Mouse (Mus musculus) T-helper 1 cell (primary cell): ENCODE measurements around the gene Pear1.
"Not testable (repeated sequence)": the region's sequence is repeated elsewhere in the genome, so short reads cannot be mapped to it uniquely, and the experiment has no call there.

ENCODE experiments used
- in situ Hi-C: fragments of 300-600 bp; cut with MboI, MseI; formaldehyde crosslinking; loops from one replicate; pipeline ENCODE4 v1.15.1; 2025; ENCODE audit warnings: high pct_unique_total_duplicates

The Pear1 gene

GRCm38 (mm10) chr3:87824206-87824605 lies at the start of gene Pear1:
Gene Pear1, minus strand, starts transcription at chr3:87824306.
- in situ Hi-C loops, result not testable (repeated sequence)

DNA sequence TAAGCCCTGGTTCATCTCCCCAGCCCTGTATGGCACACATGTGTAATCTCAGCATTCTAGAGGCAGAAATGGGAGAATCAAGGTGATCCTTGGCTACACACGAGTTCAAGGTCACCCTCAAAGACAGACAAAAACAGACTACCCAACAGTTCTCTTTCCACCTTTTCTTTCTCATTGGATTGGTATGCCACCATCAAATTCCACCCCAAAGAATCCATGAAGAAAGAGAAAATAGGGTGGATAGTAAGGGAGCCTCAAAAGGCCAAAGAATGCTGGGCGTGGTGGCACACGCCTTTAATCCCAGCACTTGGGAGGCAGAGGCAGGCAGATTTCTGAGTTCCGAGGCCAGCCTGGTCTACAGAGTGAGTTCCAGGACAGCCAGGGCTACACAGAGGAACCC lies 40.0 kb upstream of the Pear1 start:
- in situ Hi-C loops, result not testable (repeated sequence)

- in situ Hi-C loops, result no loop called here
These were observed 35.7 kb upstream of the Pear1 start for GRCm38 (mm10) chr3:87859813-87860212.

DNA sequence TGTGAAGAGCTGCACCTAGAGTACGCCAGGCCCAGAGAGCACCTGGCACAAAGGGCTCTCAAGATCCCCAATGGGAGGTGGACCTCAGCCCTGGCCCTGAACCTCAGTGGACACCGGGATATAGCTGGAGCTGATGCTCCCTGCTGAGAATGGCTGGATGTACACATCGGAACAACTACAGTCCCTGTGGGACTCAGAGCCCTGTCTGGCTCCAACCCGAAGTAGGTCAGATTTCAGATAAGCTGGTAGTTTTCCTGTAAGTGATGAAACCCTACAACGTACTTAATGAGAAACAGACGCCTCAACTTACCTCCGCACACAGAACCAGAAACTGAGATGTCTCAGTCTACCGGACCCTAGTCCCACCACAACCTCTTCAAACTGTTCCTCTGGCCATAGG lies 33.6 kb upstream of the Pear1 start:
- in situ Hi-C loops, result no loop called here

- in situ Hi-C loops, result no loop called here
These were observed 31.8 kb upstream of the Pear1 start for GRCm38 (mm10) chr3:87855936-87856335.

DNA sequence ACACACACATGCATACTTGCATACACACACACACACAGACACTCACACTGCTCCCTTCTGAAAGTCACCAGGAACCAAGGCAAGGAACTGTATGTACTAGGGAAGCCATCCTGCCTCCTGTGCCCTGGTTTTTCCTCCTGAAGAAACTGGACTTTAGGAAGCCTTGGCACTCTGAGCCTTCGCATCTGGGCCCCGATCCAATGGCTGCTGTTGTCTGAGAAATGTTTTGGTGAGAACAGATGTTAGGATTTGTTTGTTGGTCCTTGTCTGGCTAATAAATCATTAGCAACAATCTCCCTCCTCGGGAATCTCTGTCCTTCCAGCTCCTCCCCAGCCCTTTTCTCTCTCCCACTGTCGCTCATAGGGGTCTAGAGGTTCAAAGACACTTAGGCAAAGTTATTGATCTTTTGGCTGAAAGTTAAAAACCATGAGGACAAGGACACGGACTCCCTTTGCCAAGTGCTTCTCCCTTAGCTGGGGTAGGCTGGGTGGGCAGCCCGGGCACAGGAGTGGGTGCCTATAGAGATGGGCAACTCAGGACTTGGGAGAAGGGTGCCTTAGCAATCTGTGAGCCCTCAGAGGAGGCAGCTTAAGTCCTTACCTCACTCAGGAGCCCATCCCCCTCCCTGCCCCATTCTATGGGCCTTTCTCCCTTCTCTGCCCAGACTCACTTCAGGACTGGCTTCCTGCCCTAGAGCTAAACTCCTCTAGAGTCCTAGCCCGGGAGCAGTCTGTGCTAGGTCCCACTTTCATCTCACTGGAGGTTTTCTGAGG lies 30.9 kb upstream of the Pear1 start:
- in situ Hi-C loops, result no loop called here

GRCm38 (mm10) chr3:87849117-87849516 lies 25.0 kb upstream of the Pear1 start:
- in situ Hi-C loops, result no loop called here

DNA sequence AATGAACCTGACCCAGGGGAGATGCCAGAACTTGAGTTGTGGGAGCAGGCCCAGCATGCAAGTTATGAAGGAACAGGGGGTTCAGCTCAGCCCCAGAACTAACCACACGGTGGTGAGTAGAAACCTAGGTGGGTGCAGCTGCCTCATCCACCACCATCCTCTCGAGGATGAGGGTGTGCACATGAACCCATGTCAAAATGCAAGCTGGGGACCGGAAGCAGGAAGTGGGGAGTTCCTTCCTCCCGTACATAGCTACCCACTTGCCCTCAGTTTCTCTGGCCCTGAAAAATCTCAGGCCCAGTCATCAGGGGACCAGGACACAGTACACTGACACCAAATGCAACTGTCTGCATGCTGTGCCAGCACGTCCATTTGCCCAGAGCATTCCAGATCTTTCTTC lies 23.6 kb upstream of the Pear1 start:
- in situ Hi-C loops, result no loop called here

GRCm38 (mm10) chr3:87846650-87847110 lies 22.6 kb upstream of the Pear1 start, which contains the start of gene Sh2d2a:
Gene Sh2d2a, plus strand, starts transcription at chr3:87846755.
- in situ Hi-C loops, result no loop called here

DNA sequence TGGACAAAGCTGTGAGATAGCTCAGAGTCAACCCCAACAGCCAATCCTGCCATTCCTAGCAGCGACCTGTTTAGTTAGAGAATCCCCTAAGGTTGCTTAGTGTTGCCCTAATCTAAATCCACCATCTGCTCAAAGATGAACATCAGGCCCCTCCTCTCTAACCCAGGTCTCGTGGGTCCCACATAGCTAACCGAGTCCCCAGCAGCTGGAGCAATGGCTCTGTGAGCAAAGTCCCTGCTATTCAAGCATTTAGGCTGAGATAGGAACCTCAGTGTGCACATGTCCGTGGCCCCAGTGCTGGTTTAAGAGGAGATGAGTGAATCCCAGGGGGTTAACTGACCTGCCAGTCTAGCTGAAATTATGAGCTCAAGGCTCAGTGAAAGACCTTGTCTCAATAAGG lies 22.1 kb upstream of the Pear1 start:
- in situ Hi-C loops, result no loop called here

DNA sequence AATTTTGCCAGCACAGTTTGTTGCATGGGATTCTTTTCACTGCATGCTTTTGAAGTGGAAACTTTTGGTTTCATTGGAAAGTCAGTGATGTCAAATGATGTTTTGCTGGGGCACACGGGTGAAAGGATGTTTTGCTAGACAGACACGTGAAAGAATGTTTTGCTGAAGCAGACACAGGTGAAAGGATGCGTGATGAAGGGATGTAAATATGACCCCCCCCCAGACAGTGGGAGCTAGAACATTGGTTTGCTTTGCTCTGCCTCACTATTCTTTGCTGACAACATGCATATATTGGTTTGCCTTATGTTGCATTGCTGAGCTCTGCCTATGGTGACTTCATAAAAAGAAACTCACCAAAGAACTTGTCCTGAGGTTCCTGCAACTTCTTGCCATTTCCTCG lies 20.9 kb upstream of the Pear1 start:
- in situ Hi-C loops, result no loop called here

DNA sequence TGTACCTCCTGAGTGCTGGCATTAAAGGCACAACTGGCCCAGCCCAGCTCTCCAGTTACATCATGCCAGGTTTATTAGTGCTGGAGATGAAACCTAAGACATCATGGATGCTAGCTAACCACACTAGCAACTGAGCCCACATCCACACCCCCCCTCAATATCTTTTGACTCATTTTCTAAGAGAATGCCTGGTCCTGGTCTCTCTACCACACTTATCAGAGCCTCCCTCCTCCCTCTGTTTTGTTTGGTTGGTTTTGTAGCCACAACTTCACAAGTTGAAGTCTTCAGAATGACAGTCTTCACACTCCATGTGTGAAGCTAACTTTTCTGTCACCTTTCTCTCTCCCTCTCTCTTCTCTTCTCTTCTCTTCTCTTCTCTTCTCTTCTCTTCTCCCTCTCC lies 16.8 kb upstream of the Pear1 start:
- in situ Hi-C loops, result no loop called here

GRCm38 (mm10) chr3:87838622-87839021 lies 14.5 kb upstream of the Pear1 start:
- in situ Hi-C loops, result no loop called here

GRCm38 (mm10) chr3:87833482-87833881 lies 9.4 kb upstream of the Pear1 start:
- in situ Hi-C loops, result no loop called here

GRCm38 (mm10) chr3:87832109-87832859 lies 8.2 kb upstream of the Pear1 start:
- in situ Hi-C loops, result no loop called here

DNA sequence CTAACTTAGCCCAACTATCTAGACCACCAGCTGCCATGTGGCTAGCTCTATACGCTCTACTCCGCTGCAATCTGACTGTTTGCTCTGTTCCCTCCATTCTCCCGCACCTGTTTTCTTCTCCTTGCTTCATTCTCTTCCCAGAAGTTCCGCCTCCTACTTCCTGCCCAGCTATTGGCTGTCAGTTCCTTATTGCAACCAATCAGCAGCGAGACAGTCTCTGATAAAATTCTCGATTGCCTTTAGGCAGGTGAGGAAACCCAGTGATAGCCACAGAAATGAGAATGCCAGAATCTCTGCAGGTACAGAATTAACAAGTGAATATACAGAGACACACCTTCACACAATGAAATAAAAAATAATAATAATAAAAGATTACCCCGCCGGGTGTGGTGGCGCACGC lies 4.9 kb upstream of the Pear1 start:
- in situ Hi-C loops, result no loop called here

GRCm38 (mm10) chr3:87828435-87828834 lies 4.3 kb upstream of the Pear1 start:
- in situ Hi-C loops, result no loop called here

GRCm38 (mm10) chr3:87818226-87818625 lies 5.9 kb downstream of the Pear1 start:
- in situ Hi-C loops, result loop anchor here (5.0 kb wide), 1 partner anchor 51 kb away; no protein-coding TSS in a partner anchor

- in situ Hi-C loops, result loop anchor here (5.0 kb wide), 1 partner anchor 49 kb away; no protein-coding TSS in a partner anchor
These were observed 7.4 kb downstream of the Pear1 start for GRCm38 (mm10) chr3:87816646-87817093.

GRCm38 (mm10) chr3:87816166-87816565 lies 7.9 kb downstream of the Pear1 start:
- in situ Hi-C loops, result loop anchor here (5.0 kb wide), 1 partner anchor 49 kb away; no protein-coding TSS in a partner anchor

DNA sequence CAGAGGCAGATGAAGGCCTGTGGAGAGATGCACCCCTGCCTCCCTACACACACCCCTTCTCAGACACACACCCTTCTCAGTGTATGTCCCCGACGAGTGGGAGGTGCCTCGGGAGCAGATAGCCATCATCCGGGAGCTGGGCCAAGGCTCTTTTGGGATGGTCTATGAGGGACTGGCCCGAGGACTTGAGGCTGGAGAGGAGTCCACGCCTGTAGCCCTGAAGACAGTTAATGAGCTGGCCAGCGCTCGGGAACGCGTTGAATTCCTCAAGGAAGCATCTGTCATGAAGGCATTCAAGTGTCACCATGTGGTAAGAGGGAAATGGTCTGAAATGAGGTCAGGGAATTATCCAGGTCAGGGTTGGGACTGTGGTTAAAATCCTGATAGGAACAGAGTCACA lies 11.2 kb downstream of the Pear1 start:
- in situ Hi-C loops, result no loop called here

DNA sequence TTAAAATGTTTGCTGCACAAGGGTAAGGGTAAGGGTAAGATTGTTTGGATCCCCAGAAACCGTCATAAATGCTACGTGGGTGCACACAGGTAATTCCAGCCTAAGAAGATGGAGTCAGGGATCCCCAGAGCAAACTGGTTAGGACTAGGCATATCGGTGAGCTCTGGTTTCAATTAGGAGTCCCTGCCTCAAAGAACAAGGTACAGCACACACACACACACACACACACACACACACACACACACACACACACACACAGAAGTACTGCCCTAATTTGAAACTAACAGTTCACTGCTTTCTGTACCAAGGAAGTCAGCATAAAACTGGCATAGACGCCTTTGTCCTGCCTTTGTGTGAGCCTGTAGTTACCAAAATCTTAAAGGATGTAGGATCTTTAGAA lies 11.7 kb downstream of the Pear1 start:
- in situ Hi-C loops, result no loop called here

- in situ Hi-C loops, result no loop called here
These were observed 12.8 kb downstream of the Pear1 start for GRCm38 (mm10) chr3:87811297-87811696.
